Mouse (Mus musculus): ENCODE results near the gene Syt16. TPM values are rescaled to one million over a fixed set of nuclear protein-coding genes. Genes with fewer than 3 reads are reported as not detected.

Gene Syt16
- polyA plus RNA-seq, 1 experiment = not detected

- H3K4me3 ChIP-seq (ENCODE audit: insufficient read depth, low read depth, low read length) = no peak overlapping the region
- no peaks in the 10 kb centered on the region for H3K4me1 ChIP-seq (ENCODE audit: control insufficient read depth, insufficient read depth, insufficient read length, low read length)
- no peak overlapping the region for H3K27ac ChIP-seq (replicated peaks; ENCODE audit: low read depth, low read length)
These were observed 112.1 kb downstream of the Syt16 start for GRCm38 (mm10) chr12:74109462-74110068.

DNA sequence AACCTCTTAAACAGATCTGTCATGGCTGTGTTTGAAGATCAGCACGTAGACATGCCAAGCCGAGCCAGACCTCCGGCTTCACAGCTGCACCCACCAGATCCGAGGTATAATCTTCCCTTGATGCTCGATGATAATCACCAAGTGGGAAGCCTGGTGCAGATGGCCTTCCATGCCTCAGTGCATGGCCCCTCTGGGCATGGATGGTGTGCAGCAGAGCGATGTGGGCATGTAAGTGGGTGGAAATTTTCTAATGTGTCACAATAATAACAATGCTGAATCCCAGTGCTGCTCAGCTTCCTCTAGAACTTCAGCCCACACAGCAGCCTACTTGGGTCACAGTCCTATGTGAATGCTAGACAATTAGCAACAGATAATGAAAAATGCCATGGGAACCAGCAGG lies 119.4 kb downstream of the Syt16 start:
- Histone ChIP-seq H3K4me1 (ENCODE audit: control insufficient read depth, insufficient read depth, insufficient read length, low read length) (no peaks in the 10 kb centered on the region), H3K27ac (replicated peaks; ENCODE audit: low read depth, low read length) (no peak overlapping the region), H3K4me3 (ENCODE audit: insufficient read depth, low read depth, low read length) (no peak overlapping the region)

DNA sequence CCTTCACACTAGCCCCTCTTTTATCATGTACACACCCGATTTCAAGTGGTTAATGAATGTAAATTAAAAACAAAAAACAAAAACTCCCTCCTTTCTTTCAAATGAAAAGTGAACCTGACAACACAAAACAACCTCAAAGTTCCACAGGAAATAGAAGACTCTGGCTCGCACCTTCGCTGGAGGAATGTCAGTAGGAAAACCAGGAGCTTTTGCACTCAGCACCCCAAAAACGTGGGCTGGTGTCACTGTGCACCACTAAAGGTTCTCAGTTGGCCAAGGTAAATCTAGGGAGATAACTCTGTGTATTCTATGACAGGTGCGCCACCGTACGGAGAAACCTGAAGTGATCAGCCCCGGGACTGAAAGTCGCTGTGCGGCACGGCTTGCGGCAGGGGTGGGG lies 128.3 kb downstream of the Syt16 start:
- no peaks in the 10 kb centered on the region for H3K4me1 ChIP-seq (ENCODE audit: control insufficient read depth, insufficient read depth, insufficient read length, low read length)
- H3K4me3 ChIP-seq (ENCODE audit: insufficient read depth, low read depth, low read length) = no peak overlapping the region
- no peak overlapping the region for H3K27ac ChIP-seq (replicated peaks; ENCODE audit: low read depth, low read length)

DNA sequence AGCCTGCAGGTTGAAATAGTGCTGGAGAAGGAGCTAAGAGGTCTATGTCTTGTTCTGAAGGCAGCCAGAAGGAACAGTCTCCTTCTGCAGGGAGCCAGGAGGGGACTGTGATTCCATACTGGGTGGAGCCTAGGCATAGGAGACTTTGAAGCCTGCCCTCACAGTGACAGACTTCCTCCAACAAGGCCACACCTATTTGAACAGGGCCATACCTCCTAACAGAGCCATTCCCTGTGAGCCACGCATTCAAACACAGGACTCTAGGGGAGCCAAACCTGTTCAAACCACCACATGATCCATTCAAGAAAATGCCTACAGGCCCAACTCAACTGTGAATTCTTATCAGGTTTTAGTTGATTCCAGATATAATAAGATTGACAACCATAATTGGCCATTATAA lies 130.8 kb downstream of the Syt16 start:
- Histone ChIP-seq H3K4me1 (ENCODE audit: control insufficient read depth, insufficient read depth, insufficient read length, low read length) (no peaks in the 10 kb centered on the region), H3K4me3 (ENCODE audit: insufficient read depth, low read depth, low read length) (no peak overlapping the region), H3K27ac (replicated peaks; ENCODE audit: low read depth, low read length) (no peak overlapping the region)

- no peaks in the 10 kb centered on the region for H3K4me1 ChIP-seq (ENCODE audit: control insufficient read depth, insufficient read depth, insufficient read length, low read length)
- no peak overlapping the region for H3K4me3 ChIP-seq (ENCODE audit: insufficient read depth, low read depth, low read length)
- H3K27ac ChIP-seq (replicated peaks; ENCODE audit: low read depth, low read length) = no peak overlapping the region
These were observed 134.3 kb downstream of the Syt16 start for GRCm38 (mm10) chr12:74131790-74132189.

- H3K27ac ChIP-seq (replicated peaks; ENCODE audit: low read depth, low read length) = no peak overlapping the region
- H3K4me3 ChIP-seq (ENCODE audit: insufficient read depth, low read depth, low read length) = no peak overlapping the region
- H3K4me1 ChIP-seq (ENCODE audit: control insufficient read depth, insufficient read depth, insufficient read length, low read length) = no peaks in the 10 kb centered on the region
These were observed 144.7 kb downstream of the Syt16 start for GRCm38 (mm10) chr12:74142147-74142546.

- Histone ChIP-seq H3K4me1 (ENCODE audit: control insufficient read depth, insufficient read depth, insufficient read length, low read length) (no peaks in the 10 kb centered on the region), H3K27ac (replicated peaks; ENCODE audit: low read depth, low read length) (no peak overlapping the region), H3K4me3 (ENCODE audit: insufficient read depth, low read depth, low read length) (no peak overlapping the region)
These were observed 146.9 kb downstream of the Syt16 start for GRCm38 (mm10) chr12:74144385-74144784.

GRCm38 (mm10) chr12:74160791-74161190 lies 163.3 kb downstream of the Syt16 start:
- Histone ChIP-seq H3K27ac (replicated peaks; ENCODE audit: low read depth, low read length) (no peak overlapping the region), H3K4me3 (ENCODE audit: insufficient read depth, low read depth, low read length) (no peak overlapping the region), H3K4me1 (ENCODE audit: control insufficient read depth, insufficient read depth, insufficient read length, low read length) (no peaks in the 10 kb centered on the region)

- H3K4me1 ChIP-seq (ENCODE audit: control insufficient read depth, insufficient read depth, insufficient read length, low read length) = no peaks in the 10 kb centered on the region
- H3K4me3 ChIP-seq (ENCODE audit: insufficient read depth, low read depth, low read length) = no peak overlapping the region
- H3K27ac ChIP-seq (replicated peaks; ENCODE audit: low read depth, low read length) = no peak overlapping the region
These were observed 165.6 kb downstream of the Syt16 start for GRCm38 (mm10) chr12:74163080-74163479.

GRCm38 (mm10) chr12:74171257-74171656 lies 173.8 kb downstream of the Syt16 start:
- no peak overlapping the region for H3K27ac ChIP-seq (replicated peaks; ENCODE audit: low read depth, low read length)

DNA sequence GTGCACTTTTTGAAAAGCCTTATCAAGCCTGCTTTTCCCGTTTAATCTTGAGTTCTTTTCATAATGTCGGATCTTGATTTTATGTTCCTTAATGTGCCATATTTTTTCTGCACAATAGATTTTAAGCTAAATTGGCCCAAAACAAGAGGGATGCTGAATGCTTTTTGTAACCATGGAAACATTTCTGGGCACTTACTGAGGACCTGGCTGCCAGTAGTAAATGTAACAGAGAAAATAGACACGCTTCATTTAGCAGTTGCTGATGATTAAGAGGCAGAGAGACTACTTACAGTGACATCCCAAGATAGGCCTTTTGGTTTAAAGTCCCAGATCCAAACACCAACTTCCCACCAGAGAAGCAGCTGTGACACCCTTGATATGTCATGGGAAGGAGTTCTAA lies 176.4 kb downstream of the Syt16 start:
- no peak overlapping the region for H3K27ac ChIP-seq (replicated peaks; ENCODE audit: low read depth, low read length)
- H3K4me3 ChIP-seq (ENCODE audit: insufficient read depth, low read depth, low read length) = no peak overlapping the region
- no peaks in the 10 kb centered on the region for H3K4me1 ChIP-seq (ENCODE audit: control insufficient read depth, insufficient read depth, insufficient read length, low read length)

More at GRCm38 (mm10) chr12:74171257-74171656, 173.8 kb downstream of the Syt16 start:
- H3K4me3 ChIP-seq (ENCODE audit: insufficient read depth, low read depth, low read length) = no peak overlapping the region
- H3K4me1 ChIP-seq (ENCODE audit: control insufficient read depth, insufficient read depth, insufficient read length, low read length) = no peaks in the 10 kb centered on the region

DNA sequence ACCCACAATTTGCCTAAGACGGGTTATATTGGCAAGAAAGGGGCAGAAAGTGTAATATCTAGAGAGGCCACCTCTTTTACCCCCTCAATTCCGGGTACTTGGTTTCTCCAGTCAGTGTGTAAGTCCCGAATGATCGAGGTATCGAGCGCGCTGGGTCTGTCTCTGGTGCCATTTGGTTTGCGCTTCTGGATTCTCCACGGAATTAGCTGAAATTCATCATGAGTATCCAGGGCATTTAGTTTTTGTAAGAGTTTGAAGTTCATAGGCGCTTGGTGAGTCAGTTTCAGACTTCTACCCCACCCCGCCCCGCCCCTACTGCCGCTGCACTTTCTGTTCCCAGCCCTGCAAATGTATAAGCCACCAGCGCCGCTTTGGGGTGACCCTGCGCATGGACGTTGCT lies 187.1 kb downstream of the Syt16 start:
- Histone ChIP-seq H3K4me1 (ENCODE audit: control insufficient read depth, insufficient read depth, insufficient read length, low read length) (no peaks in the 10 kb centered on the region), H3K4me3 (ENCODE audit: insufficient read depth, low read depth, low read length) (no peak overlapping the region)

GRCm38 (mm10) chr12:74188243-74188785 lies 190.9 kb downstream of the Syt16 start:
- no peaks in the 10 kb centered on the region for H3K4me1 ChIP-seq (ENCODE audit: control insufficient read depth, insufficient read depth, insufficient read length, low read length)
- no peak overlapping the region for H3K4me3 ChIP-seq (ENCODE audit: insufficient read depth, low read depth, low read length)
- H3K27ac ChIP-seq (replicated peaks; ENCODE audit: low read depth, low read length) = no peak overlapping the region

More for the DNA sequence above, 187.1 kb downstream of the Syt16 start:
- no peak overlapping the region for H3K27ac ChIP-seq (replicated peaks; ENCODE audit: low read depth, low read length)

DNA sequence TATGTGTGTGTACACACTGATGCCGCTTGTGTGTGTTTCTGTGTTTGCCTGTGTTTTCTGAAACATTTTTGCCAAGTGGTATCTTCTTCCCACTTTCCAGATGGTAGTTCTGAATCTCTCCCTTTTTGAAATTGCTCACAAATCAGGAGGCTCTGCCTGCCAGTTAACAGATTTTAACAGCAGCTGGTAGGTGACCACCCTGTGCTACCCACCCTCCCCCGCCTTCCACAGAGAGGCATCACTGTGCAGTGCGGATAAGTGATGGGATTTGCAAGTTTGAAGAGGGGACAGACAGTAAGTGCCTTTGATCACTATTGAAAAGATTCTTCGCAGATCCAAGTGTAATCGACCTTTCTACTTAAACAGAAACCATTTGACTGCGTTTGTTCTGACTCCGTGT lies 191.4 kb downstream of the Syt16 start:
- H3K4me3 ChIP-seq (ENCODE audit: insufficient read depth, low read depth, low read length) = no peak overlapping the region
- H3K4me1 ChIP-seq (ENCODE audit: control insufficient read depth, insufficient read depth, insufficient read length, low read length) = no peaks in the 10 kb centered on the region
- H3K27ac ChIP-seq (replicated peaks; ENCODE audit: low read depth, low read length) = no peak overlapping the region

GRCm38 (mm10) chr12:74189840-74190239 lies 192.4 kb downstream of the Syt16 start:
- Histone ChIP-seq H3K27ac (replicated peaks; ENCODE audit: low read depth, low read length) (no peak overlapping the region), H3K4me3 (ENCODE audit: insufficient read depth, low read depth, low read length) (no peak overlapping the region), H3K4me1 (ENCODE audit: control insufficient read depth, insufficient read depth, insufficient read length, low read length) (no peaks in the 10 kb centered on the region)

DNA sequence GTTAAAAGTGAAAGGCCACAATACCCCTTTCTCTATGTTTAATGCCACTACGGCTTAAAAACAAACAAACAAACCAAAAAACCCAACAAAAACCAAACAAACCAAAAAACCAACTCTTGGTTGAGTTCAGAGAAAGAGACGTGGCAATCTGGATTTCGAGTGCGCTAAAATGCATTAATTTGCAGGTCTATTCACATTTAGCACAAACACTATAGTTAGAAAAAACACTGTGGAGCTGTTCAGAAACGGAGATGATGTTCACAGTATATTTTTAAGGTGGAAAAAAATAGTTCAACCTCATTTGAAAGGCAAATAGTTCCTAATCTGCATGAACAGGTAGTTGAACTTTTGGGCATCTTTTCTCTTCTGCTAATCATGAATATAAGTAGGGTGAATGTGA lies 192.8 kb downstream of the Syt16 start:
- Histone ChIP-seq H3K4me1 (ENCODE audit: control insufficient read depth, insufficient read depth, insufficient read length, low read length) (no peaks in the 10 kb centered on the region), H3K4me3 (ENCODE audit: insufficient read depth, low read depth, low read length) (no peak overlapping the region), H3K27ac (replicated peaks; ENCODE audit: low read depth, low read length) (no peak overlapping the region)
